Mouse (Mus musculus): Measurements from ENCODE around the gene Gm20403. TPM values are rescaled to one million over a fixed set of nuclear protein-coding genes. Genes with fewer than 3 reads are reported as not detected.

Gene Gm20403
- total and polyA plus RNA-seq, 3 experiments = not detected

DNA sequence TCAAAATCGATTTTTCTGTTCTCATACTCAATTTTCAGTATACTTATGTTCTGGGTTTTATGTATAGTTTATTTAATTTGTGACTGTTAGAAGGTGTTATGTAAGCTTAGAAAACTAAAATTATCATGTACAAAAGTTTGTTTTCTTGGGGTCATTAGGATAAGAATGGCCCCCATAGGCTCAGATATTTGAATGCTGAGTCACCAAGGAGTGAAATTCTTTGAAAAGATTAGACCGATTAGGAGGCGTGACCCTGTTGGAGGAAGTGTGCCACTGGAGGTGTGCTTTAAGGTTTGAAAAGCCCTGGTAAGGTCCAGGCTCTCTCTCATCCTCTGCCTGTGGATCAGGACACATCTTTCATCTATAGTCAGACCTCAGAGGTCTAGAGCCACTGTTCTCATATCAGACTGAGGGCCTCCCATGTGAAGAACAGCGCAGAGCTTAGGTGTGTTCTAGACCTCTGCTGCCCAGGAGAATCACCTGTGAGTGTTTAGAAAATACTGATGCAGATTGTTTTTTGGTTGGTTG is 2.1 kb upstream of the Gm20403 start (continued):
- TF ChIP-seq ELF1 (IDR thresholded peaks at IDR 0.05; ENCODE audit: low read depth, low read length) (peak; percentile 31; the same call in 1 of the 2 replicates), SMC3 (IDR thresholded peaks at IDR 0.05; ENCODE audit: low read depth, low read length) (no peak)

DNA sequence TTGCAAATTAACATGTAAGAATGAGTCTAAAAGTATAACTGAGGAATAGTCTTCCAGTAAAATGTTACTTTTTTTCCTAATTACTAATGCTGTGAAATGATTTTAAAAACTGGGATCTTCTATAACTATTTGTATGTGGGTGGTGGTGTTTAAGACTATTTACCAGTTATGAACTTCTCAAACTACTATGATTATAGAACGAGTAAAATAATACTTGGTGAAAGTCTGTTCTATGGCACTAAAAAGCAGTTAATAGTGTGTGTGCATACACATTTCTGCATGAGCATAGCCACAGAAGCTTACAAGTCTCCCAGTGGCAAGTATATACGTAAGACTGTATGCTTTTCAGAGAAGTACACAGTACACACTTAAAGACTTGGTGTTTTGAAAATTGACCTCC is 827 bp upstream of the Gm20403 start:
- Histone ChIP-seq H3K79me2 (ENCODE audit: control insufficient read depth, insufficient read depth, low read length, poor library complexity) (peaks cover 39% of the 10 kb centered on the region), H3K36me3 (ENCODE audit: control insufficient read depth in 1 of 2, insufficient read depth in 2 of 2, low read length in 2 of 2) (peaks cover 8 to 40% of the 10 kb centered on the region in 2 experiments), H3K4me3 (ENCODE audit: control insufficient read depth in 1 of 2, insufficient read depth in 1 of 2, low read depth in 2 of 2, low read length in 2 of 2) (peak overlapping the region in 1 of 2 experiments; percentile 55; a peak in 2 of 4 replicates), H3K27me3 (ENCODE audit: control insufficient read depth in 1 of 2, insufficient read depth in 2 of 2, low read length in 2 of 2) (no peaks in the 10 kb centered on the region), H3K27ac (ENCODE audit: control insufficient read depth, low read depth, low read length) (peak overlapping the region; percentile 62), H3K9ac (ENCODE audit: control insufficient read depth, low read depth, low read length, poor library complexity, severe bottlenecking) (peak overlapping the region; percentile 100), H3K4me1 (ENCODE audit: control insufficient read depth in 1 of 2, insufficient read depth in 2 of 2, low read length in 2 of 2) (peaks cover 19 to 29% of the 10 kb centered on the region in 2 experiments), H3K9me3 (replicated peaks; ENCODE audit: insufficient read depth, low read length) (no peaks in the 10 kb centered on the region)
- peak; percentile 57 for DNase-seq (ENCODE audit: low read depth, low spot score)
- no peak for TF ChIP-seq ZKSCAN1 (IDR thresholded peaks at IDR 0.05; ENCODE audit: low read depth, low read length)
- TF ChIP-seq SMC3 (IDR thresholded peaks at IDR 0.05; ENCODE audit: low read depth, low read length) = peak; percentile 3; the same call in 1 of the 2 replicates
- no peak for TF ChIP-seq ETS1 (IDR thresholded peaks at IDR 0.05; ENCODE audit: low read depth, low read length)
- TF ChIP-seq ELF1 (IDR thresholded peaks at IDR 0.05; ENCODE audit: low read depth, low read length) = no peak

DNA sequence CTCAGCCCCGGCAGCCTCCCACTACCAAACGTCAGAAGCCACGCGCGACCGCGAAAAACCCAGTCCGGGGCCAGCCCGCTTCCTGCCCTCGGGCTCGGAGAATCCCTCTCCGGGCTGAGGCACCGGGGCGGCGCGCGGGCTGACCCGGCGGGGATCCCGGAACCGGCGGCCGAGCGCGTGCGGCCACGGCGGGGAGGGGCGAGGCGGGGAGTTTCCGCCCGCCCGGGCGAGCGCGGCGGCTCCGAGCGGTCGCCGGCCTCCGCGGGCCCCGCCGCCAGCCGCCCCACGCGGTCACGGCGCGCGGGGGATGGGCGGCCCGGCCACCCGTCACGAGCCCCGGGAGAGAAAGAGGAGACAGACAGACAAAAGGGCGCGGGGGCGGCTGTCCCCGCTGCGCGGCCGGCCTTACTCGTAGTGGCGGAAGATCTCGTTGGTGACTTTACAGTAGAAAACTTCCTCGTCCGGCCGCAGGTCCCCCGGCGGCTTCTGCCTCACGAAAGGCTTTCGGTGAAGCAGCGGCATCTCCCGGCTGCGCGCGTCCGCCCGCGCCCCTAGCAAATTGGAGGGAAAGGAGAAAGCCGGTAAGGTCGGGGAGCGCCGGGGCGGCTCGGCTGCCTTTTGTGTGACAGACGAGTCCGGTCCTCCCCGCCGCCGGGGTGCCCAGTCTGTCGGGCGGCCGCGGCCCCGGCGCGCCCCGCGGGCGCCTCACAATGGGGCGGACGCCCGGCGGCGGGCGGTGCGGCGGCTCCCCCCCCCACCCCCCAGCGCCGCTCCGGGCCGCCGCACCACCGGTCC is 875 bp downstream of the Gm20403 start:
- peak overlapping the region; percentile 100 for H3K27ac ChIP-seq (ENCODE audit: control insufficient read depth, low read depth, low read length)
- DNase-seq (ENCODE audit: low read depth, low spot score) = peak; percentile 65
- no peak for TF ChIP-seq HCFC1 (IDR thresholded peaks at IDR 0.05; ENCODE audit: low read depth, low read length)
- TF ChIP-seq ELF1 (IDR thresholded peaks at IDR 0.05; ENCODE audit: low read depth, low read length) = 0 out of 2 replicates have a peak, but pooled peaks have one; percentile 15
- no peak for TF ChIP-seq POLR2AphosphoS2 (IDR thresholded peaks at IDR 0.05; ENCODE audit: low read length)
- peak in 1 of 2 experiments; percentile 3; a peak in 1 of 4 replicates for TF ChIP-seq POLR2A (IDR thresholded peaks at IDR 0.05; ENCODE audit: control insufficient read depth in 1 of 2, insufficient read depth in 1 of 2, low read depth in 1 of 2, low read length in 2 of 2, poor library complexity in 1 of 2)
- 0 out of 2 replicates have a peak, but pooled peaks have one; percentile 18 for TF ChIP-seq ETS1 (IDR thresholded peaks at IDR 0.05; ENCODE audit: low read depth, low read length)
- TF ChIP-seq EP300 (IDR thresholded peaks at IDR 0.05; ENCODE audit: low read depth in 1 of 2, low read length in 2 of 2) = 0 out of 4 replicates have a peak, but pooled peaks of 1 of the 2 experiments have one; percentile 10
- TF ChIP-seq MAZ (IDR thresholded peaks at IDR 0.05; ENCODE audit: low read depth, low read length) = peak; percentile 52; the same call in 1 of the 2 replicates
- 0 out of 2 replicates have a peak, but pooled peaks have one; percentile 17 for TF ChIP-seq UBTF (IDR thresholded peaks at IDR 0.05; ENCODE audit: borderline replicate concordance, insufficient read depth, low read depth, low read length)
- peak overlapping the region; percentile 92 to 97 for H3K4me3 ChIP-seq (ENCODE audit: control insufficient read depth in 1 of 2, insufficient read depth in 1 of 2, low read depth in 2 of 2, low read length in 2 of 2)
- no peaks in the 10 kb centered on the region for H3K9me3 ChIP-seq (replicated peaks; ENCODE audit: insufficient read depth, low read length)
- peaks cover 52% of the 10 kb centered on the region for H3K79me2 ChIP-seq (ENCODE audit: control insufficient read depth, insufficient read depth, low read length, poor library complexity)
- H3K27me3 ChIP-seq (ENCODE audit: control insufficient read depth in 1 of 2, insufficient read depth in 2 of 2, low read length in 2 of 2) = no peaks in the 10 kb centered on the region
- H3K4me1 ChIP-seq (ENCODE audit: control insufficient read depth in 1 of 2, insufficient read depth in 2 of 2, low read length in 2 of 2) = peaks cover 31 to 40% of the 10 kb centered on the region in 2 experiments
- H3K9ac ChIP-seq (ENCODE audit: control insufficient read depth, low read depth, low read length, poor library complexity, severe bottlenecking) = peak overlapping the region; percentile 100
- peaks cover 15 to 56% of the 10 kb centered on the region in 2 experiments for H3K36me3 ChIP-seq (ENCODE audit: control insufficient read depth in 1 of 2, insufficient read depth in 2 of 2, low read length in 2 of 2)
